Mouse (Mus musculus): ENCODE measurements at regions not wholly inside any gene's neighbourhood (a gene's known extent, or its start where the extent isn't known, plus 50 kb on each side); places are given as distances from the start of the nearest gene placed in this dataset.

DNA sequence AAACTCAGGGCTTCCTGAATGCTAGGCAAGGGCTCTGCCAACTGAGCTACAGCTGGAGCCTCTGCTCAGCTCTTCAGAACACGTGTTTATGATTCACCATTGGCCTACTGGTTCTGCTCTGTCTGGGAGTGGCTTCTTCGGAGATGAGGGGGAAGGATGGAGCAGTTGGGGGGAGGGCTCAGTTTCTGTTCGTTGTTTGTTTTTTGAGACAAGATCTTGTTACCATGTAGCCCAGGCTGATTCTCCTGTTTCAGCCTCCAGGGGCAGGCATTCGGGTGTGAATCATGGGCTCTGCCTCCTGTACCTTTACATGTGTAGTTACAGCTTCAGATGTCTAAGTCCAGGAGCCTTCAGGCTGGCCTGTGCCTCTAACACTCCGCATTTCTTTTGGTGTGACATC lies 285.3 kb upstream of the Gadl1 start:
- Histone ChIP-seq H3K27me3 (no peaks in the 10 kb centered on the region), H3K4me3 (no peak overlapping the region), H3K9me3 (replicated peaks) (no peaks in the 10 kb centered on the region), H3K36me3 (no peaks in the 10 kb centered on the region), H3K4me1 (replicated peaks) (peaks cover 5% of the 10 kb centered on the region), H3K27ac (no peak overlapping the region; the same call in 1 of the 2 replicates), H3K4me2 (no peak overlapping the region), H3K9ac (no peak overlapping the region)
- 40% methylated on average over 5 of the region's 5 CpGs for WGBS
- ATAC-seq (replicated peaks; ENCODE audit: insufficient number of reproducible peaks, insufficient read depth, low FRiP score, low read depth) = no peak; the same call in 1 of the 2 replicates

DNA sequence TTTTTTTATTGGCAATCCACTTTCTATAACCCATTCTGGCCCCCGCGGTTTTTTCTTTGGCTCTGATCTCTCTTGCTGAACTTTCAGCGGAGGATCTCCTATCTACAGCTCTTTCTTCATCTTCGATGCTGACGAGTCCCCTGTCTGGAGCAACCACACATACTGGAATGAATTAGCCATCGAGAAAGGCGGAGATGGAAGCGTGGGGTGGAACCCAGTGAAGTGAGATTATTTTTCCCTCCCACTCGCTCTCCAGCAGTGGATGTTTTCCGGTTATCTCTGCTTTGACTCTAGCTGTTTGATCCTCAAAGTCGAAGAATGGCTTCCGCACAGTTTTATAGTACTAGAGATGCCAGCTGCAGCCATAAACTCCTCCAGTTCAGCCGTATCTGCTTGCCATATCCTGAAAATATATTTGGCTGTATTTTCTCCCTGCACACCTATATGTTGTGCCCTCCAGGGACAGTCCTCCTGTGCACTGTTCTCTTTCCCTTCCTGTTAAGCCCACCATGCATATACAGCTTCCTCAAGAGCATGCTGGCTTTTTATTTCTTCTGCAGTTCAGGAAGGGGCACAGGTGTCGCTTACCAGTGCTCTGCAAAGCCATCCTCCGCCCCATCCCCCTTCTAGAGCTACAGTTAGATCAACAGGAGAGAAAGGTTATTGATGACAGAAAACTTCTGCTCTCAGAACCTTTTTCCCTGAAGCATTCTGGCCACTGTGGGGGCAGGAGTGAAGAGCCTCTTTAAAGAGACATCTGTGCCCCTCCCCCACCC lies 284.3 kb upstream of the Gadl1 start:
- H3K27me3 ChIP-seq = no peaks in the 10 kb centered on the region
- no peaks in the 10 kb centered on the region for H3K9me3 ChIP-seq (replicated peaks)
- peaks cover 5% of the 10 kb centered on the region for H3K4me1 ChIP-seq (replicated peaks)
- H3K9ac ChIP-seq = no peak overlapping the region
- H3K4me2 ChIP-seq = no peak overlapping the region
- no peak overlapping the region for H3K4me3 ChIP-seq
- WGBS = 56% methylated on average over 15 of the region's 15 CpGs
- H3K27ac ChIP-seq = 0 out of 2 replicates have a peak overlapping the region, but pooled peaks have one; percentile 15
- ATAC-seq (replicated peaks; ENCODE audit: insufficient number of reproducible peaks, insufficient read depth, low FRiP score, low read depth) = no peak
- no peaks in the 10 kb centered on the region for H3K36me3 ChIP-seq

DNA sequence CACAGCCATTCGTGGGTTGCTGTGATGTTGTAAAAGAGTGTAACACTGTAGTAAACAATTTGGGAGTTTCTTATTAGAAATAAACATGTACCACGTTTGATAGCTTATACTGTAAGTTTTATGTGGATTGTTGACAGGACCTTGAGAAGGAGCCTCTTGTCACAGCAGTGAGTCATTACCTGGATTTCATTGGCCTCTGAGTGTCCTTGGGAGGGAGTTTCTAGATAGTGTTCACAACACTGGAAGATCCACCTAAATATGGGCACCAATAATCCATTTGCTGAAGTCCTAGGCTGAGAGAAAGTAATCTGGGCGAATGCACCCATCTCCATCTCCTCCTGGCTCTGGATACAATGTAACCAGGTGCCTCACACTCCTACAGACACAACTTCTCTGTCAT lies 281.7 kb upstream of the Gadl1 start:
- Histone ChIP-seq H3K9me3 (replicated peaks) (no peaks in the 10 kb centered on the region), H3K4me3 (no peak overlapping the region), H3K4me2 (no peak overlapping the region), H3K27ac (no peak overlapping the region), H3K9ac (no peak overlapping the region), H3K4me1 (replicated peaks) (peaks cover 5% of the 10 kb centered on the region), H3K27me3 (no peaks in the 10 kb centered on the region), H3K36me3 (no peaks in the 10 kb centered on the region)
- ATAC-seq (replicated peaks; ENCODE audit: insufficient number of reproducible peaks, insufficient read depth, low FRiP score, low read depth) = no peak
- WGBS = 73% methylated on average over 3 of the region's 3 CpGs

DNA sequence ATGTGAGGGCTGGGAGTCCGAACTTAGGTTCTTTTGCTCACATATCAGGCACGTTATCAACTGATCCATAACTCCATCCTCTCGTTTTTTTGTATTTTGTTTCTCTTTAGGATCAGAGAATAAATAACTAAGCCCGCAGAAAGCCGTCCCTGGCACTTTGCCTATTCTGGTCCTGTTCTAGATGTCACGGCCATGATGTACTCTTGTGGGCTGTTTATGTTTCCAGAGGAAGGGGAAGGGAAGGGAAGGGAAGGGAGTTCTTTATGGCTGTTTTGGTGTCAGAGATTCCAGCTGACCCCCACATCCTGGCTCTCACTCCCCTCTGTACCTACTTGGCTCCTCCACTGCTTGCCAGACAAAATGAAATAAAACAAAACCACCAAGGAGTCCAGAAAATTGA lies 272.1 kb upstream of the Gadl1 start:
- ATAC-seq (replicated peaks; ENCODE audit: insufficient number of reproducible peaks, insufficient read depth, low FRiP score, low read depth) = 0 out of 2 replicates have a peak, but pooled peaks have one; percentile 35
- Histone ChIP-seq H3K4me2 (no peak overlapping the region), H3K9me3 (replicated peaks) (no peaks in the 10 kb centered on the region), H3K9ac (no peak overlapping the region), H3K36me3 (no peaks in the 10 kb centered on the region), H3K4me1 (replicated peaks) (no peaks in the 10 kb centered on the region), H3K27ac (no peak overlapping the region), H3K27me3 (no peaks in the 10 kb centered on the region), H3K4me3 (no peak overlapping the region)
- 61% methylated on average over 6 of the region's 6 CpGs for WGBS

DNA sequence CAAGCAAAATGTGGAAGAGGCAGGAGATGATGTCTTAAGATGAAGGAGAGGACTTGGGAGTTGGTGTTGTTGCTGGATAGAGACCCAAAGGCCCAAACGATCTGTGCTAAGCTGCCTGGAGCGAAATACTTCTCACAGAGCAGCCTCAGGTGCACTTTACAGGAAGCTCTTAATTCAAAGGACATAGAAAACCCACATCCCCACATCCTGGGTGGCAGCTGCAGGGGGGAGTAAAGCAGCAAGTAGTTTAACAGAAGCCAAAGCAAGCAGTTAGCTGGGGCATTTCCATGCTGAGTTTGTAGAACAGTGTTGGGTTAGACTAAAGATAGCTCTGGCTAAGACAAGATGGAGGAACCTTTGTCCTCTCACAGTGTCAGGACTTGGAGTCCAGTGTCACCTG lies 268.5 kb upstream of the Gadl1 start:
- Histone ChIP-seq H3K9me3 (replicated peaks) (no peaks in the 10 kb centered on the region), H3K27ac (no peak overlapping the region), H3K27me3 (no peaks in the 10 kb centered on the region), H3K4me1 (replicated peaks) (no peaks in the 10 kb centered on the region), H3K4me3 (no peak overlapping the region), H3K9ac (no peak overlapping the region), H3K4me2 (no peak overlapping the region), H3K36me3 (no peaks in the 10 kb centered on the region)
- ATAC-seq (replicated peaks; ENCODE audit: insufficient number of reproducible peaks, insufficient read depth, low FRiP score, low read depth) = no peak
- 78% methylated on average over 2 of the region's 2 CpGs for WGBS

DNA sequence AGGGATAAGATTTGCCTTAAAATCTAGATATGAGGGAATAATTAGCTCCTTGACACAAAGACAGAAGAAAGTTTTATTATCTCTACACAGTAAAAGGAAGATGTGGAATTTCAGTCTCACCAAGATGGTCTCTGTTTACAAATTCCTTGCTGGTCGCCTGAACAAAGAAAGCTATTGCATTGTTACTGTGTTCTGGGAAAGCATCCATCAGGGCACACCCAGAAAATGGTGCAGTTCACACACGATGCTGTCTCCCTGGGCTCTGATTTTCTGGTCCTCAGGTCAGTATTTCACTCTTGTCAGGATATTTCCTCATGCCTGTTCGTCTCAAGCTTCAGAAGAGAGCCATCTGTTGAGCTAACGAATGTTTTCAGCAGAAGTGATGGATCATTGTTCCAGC lies 267.2 kb upstream of the Gadl1 start:
- ATAC-seq (replicated peaks; ENCODE audit: insufficient number of reproducible peaks, insufficient read depth, low FRiP score, low read depth) = no peak
- WGBS = 49% methylated on average over 4 of the region's 4 CpGs
- H3K4me2 ChIP-seq = no peak overlapping the region
- no peaks in the 10 kb centered on the region for H3K27me3 ChIP-seq
- H3K4me1 ChIP-seq (replicated peaks) = no peaks in the 10 kb centered on the region
- no peak overlapping the region for H3K9ac ChIP-seq
- no peaks in the 10 kb centered on the region for H3K9me3 ChIP-seq (replicated peaks)
- no peak overlapping the region for H3K4me3 ChIP-seq
- no peaks in the 10 kb centered on the region for H3K36me3 ChIP-seq
- H3K27ac ChIP-seq = no peak overlapping the region

DNA sequence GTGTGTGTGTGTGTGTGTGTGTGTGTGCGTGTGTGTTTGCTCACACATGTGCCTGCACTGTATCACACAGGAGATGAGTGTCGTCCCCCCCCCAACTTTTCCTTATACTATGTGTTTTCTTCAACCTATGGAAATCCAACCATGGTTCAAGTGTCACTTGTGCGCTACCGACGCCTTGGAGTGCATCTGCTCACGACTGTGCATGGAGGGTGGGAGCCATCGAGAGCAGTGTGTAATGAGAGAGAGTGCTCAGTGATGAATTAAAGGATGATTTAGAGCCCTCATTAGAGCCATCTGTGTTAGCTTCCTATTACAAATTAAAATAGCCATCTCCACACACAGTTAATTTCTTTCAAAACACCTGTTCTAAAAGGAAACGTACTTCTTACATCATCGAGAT lies 264.3 kb upstream of the Gadl1 start:
- no peak overlapping the region for H3K4me2 ChIP-seq
- WGBS = 90% methylated on average over 9 of the region's 9 CpGs
- no peaks in the 10 kb centered on the region for H3K27me3 ChIP-seq
- no peak overlapping the region for H3K4me3 ChIP-seq
- no peak for ATAC-seq (replicated peaks; ENCODE audit: insufficient number of reproducible peaks, insufficient read depth, low FRiP score, low read depth)
- H3K9ac ChIP-seq = no peak overlapping the region
- no peaks in the 10 kb centered on the region for H3K9me3 ChIP-seq (replicated peaks)
- H3K4me1 ChIP-seq (replicated peaks) = no peaks in the 10 kb centered on the region
- no peak overlapping the region for H3K27ac ChIP-seq
- no peaks in the 10 kb centered on the region for H3K36me3 ChIP-seq

DNA sequence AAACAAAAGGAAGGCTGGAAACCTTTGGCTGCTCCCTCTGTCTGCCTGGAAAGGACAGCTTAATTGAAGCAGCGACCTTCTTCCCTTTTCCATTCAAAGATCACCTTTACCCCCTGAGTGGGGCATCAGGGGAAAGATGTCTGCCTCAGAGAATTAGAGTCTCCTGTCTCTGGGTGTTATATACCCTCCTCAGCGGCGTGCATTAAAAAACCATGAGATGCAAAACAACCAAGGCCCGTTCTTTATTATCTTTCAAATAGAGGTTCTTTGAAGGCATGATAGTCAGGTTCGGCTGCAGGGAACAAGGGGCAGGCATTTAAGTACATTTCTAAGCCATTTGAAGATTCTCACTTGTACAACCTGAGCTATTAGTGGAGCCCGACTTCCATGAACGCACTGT lies 263.0 kb upstream of the Gadl1 start:
- no peak overlapping the region for H3K9ac ChIP-seq
- no peak overlapping the region for H3K27ac ChIP-seq
- no peaks in the 10 kb centered on the region for H3K4me1 ChIP-seq (replicated peaks)
- no peak overlapping the region for H3K4me3 ChIP-seq
- no peaks in the 10 kb centered on the region for H3K27me3 ChIP-seq
- no peak overlapping the region for H3K4me2 ChIP-seq
- no peaks in the 10 kb centered on the region for H3K9me3 ChIP-seq (replicated peaks)
- H3K36me3 ChIP-seq = no peaks in the 10 kb centered on the region
- no peak for ATAC-seq (replicated peaks; ENCODE audit: insufficient number of reproducible peaks, insufficient read depth, low FRiP score, low read depth)
- 61% methylated on average over 7 of the region's 7 CpGs for WGBS

DNA sequence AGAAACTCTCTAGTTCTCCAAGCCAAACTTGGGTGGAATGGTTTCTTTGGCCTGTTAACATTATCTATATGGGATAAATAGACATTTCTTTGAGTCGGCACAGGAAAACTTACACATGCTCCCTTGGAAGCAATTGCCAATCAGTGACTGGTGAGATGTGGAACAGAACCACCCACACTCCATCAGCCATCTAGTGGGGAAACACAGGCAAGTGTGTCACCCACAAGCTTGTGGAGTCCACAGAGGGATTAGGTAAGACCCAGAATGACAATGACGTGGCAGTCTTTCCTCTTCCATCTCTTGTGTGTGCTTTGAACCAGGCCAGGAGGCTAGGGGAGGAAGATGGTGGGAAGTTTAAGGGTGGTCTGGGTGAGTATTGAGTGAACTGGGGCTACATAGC lies 257.5 kb upstream of the Gadl1 start:
- ATAC-seq (replicated peaks; ENCODE audit: insufficient number of reproducible peaks, insufficient read depth, low FRiP score, low read depth) = no peak
- no peak overlapping the region for H3K27ac ChIP-seq
- H3K9ac ChIP-seq = no peak overlapping the region
- 79% methylated on average over 2 of the region's 2 CpGs for WGBS
- no peaks in the 10 kb centered on the region for H3K4me1 ChIP-seq (replicated peaks)
- no peak overlapping the region for H3K4me3 ChIP-seq
- no peak overlapping the region for H3K4me2 ChIP-seq
- H3K9me3 ChIP-seq (replicated peaks) = no peaks in the 10 kb centered on the region
- H3K36me3 ChIP-seq = no peaks in the 10 kb centered on the region
- no peaks in the 10 kb centered on the region for H3K27me3 ChIP-seq

DNA sequence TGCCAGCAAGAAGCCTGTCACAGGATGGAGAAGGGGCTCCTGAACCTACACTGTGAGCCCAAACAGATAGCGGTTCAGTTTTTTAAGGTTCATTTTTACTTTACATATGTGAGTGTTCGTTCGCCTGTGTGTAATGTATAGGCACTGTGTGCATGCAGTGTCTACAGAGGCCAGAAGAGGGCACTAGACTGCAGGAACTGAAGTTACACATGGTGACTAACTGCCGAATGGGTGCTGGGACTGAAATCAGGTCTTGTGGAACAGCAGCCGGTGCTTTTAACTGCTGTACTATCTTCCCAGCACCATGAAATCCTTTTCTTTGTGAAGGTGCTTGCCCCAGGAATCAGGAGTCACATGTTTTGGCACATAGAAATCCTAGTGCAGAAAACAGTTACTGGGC lies 256.1 kb upstream of the Gadl1 start:
- Histone ChIP-seq H3K4me2 (no peak overlapping the region), H3K27me3 (no peaks in the 10 kb centered on the region), H3K4me1 (replicated peaks) (no peaks in the 10 kb centered on the region), H3K36me3 (no peaks in the 10 kb centered on the region), H3K4me3 (no peak overlapping the region), H3K27ac (no peak overlapping the region), H3K9me3 (replicated peaks) (no peaks in the 10 kb centered on the region), H3K9ac (no peak overlapping the region)
- WGBS = 94% methylated on average over 5 of the region's 5 CpGs
- no peak for ATAC-seq (replicated peaks; ENCODE audit: insufficient number of reproducible peaks, insufficient read depth, low FRiP score, low read depth)

DNA sequence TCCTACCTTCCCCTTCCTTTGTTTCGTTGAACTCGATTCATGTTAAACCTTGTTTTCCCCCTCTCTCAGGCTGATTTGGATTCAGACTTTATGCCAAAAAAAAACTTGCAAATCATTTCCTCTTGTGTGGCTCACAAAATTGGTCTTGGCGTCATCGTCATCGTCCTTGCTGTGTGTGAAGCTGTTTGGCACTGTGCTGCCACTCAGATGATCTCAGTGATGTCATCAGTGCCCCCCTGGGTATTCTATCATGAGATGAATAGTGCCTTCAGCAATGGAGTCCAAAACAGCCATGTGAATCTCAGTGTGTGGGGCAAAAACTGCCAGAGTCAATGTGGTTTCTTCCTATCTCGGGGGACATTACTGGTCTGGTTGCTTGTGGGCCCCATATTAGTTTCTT lies 254.3 kb upstream of the Gadl1 start:
- no peaks in the 10 kb centered on the region for H3K9me3 ChIP-seq (replicated peaks)
- H3K27me3 ChIP-seq = no peaks in the 10 kb centered on the region
- WGBS = 89% methylated on average over 6 of the region's 6 CpGs
- H3K9ac ChIP-seq = no peak overlapping the region
- H3K4me1 ChIP-seq (replicated peaks) = no peaks in the 10 kb centered on the region
- no peaks in the 10 kb centered on the region for H3K36me3 ChIP-seq
- no peak overlapping the region for H3K4me2 ChIP-seq
- ATAC-seq (replicated peaks; ENCODE audit: insufficient number of reproducible peaks, insufficient read depth, low FRiP score, low read depth) = no peak
- no peak overlapping the region for H3K27ac ChIP-seq
- H3K4me3 ChIP-seq = no peak overlapping the region

DNA sequence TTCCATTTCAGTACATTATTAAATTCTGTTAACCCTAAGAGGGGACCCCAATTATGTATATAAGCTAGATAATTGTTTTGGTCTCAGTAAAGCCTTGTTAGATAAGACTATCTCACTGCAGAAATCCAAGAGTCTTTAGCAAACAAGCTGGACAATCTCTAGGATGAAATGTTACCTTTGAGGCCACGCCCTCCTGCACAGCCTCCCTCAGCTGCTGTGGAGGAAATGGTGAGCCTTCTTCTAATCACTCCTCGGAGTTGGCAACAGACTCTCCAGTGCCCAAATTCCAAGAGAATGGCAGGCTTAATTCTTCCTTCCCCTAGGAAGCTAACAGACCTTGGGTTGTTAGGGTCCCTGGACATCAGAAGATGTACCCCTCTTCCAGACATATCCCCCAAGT lies 252.7 kb upstream of the Gadl1 start:
- Histone ChIP-seq H3K9me3 (replicated peaks) (no peaks in the 10 kb centered on the region), H3K4me1 (replicated peaks) (no peaks in the 10 kb centered on the region), H3K27ac (no peak overlapping the region), H3K27me3 (no peaks in the 10 kb centered on the region), H3K4me3 (no peak overlapping the region), H3K36me3 (no peaks in the 10 kb centered on the region), H3K9ac (no peak overlapping the region), H3K4me2 (no peak overlapping the region)
- WGBS = 67% methylated on average over 2 of the region's 2 CpGs
- ATAC-seq (replicated peaks; ENCODE audit: insufficient number of reproducible peaks, insufficient read depth, low FRiP score, low read depth) = no peak
